Mouse (Mus musculus) CH12.LX (cell line): ENCODE results near the gene Creb3.

Experiments used
- BHLHE40 ChIP-seq: IDR thresholded peaks from 2 replicates; pipeline ENCODE4 v1.6.1; 2011; ENCODE audit warnings: mild to moderate bottlenecking, low read depth, low read length, improper control_type of control experiment
- CHD1 ChIP-seq: IDR thresholded peaks from 2 replicates; pipeline ENCODE4 v1.6.1; 2012; ENCODE audit warnings: low read depth, low read length, improper control_type of control experiment, inconsistent platforms
- CTCF ChIP-seq, 2 experiments: IDR thresholded peaks in 1 of 2; conservative IDR thresholded peaks in 1 of 2; 2 replicates each; pipeline ENCODE4 v1.5.1; 2011 to 2012; ENCODE audit warnings: low read depth in 2 of 2, low read length in 2 of 2, improper control_type of control experiment in 1 of 2, inconsistent platforms in 1 of 2, mild to moderate bottlenecking in 1 of 2, moderate library complexity in 1 of 2
- ELF1 ChIP-seq: IDR thresholded peaks from 2 replicates; pipeline ENCODE4 v1.6.1; 2014; ENCODE audit warnings: low read depth, mild to moderate bottlenecking, inconsistent platforms, low read length, improper control_type of control experiment
- EP300 ChIP-seq: IDR thresholded peaks from 2 replicates; pipeline ENCODE4 v1.6.1; 2011; ENCODE audit warnings: low read length, improper control_type of control experiment
- ETS1 ChIP-seq: conservative IDR thresholded peaks from 2 replicates; pipeline ENCODE4 v1.6.1; 2012; ENCODE audit warnings: low read depth, mild to moderate bottlenecking, inconsistent platforms, low read length, improper control_type of control experiment, moderate library complexity
- MAX ChIP-seq: IDR thresholded peaks from 2 replicates; pipeline ENCODE4 v1.6.1; 2011; ENCODE audit warnings: low read length, improper control_type of control experiment
- MAZ ChIP-seq: IDR thresholded peaks from 2 replicates; pipeline ENCODE4 v1.6.1; 2012; ENCODE audit warnings: low read depth, mild to moderate bottlenecking, inconsistent platforms, low read length, improper control_type of control experiment, moderate library complexity
- MYC ChIP-seq: IDR thresholded peaks from 2 replicates; pipeline ENCODE4 v1.6.1; 2011; ENCODE audit warnings: low read depth, mild to moderate bottlenecking, improper control_type of control experiment, low read length
- POLR2A ChIP-seq: IDR thresholded peaks from 2 replicates; pipeline ENCODE4 v1.6.1; 2011; ENCODE audit warnings: low read depth, mild to moderate bottlenecking, improper control_type of control experiment, low read length
- TBP ChIP-seq: conservative IDR thresholded peaks from 2 replicates; pipeline ENCODE4 v1.6.1; 2011; ENCODE audit warnings: low read depth, low read length, improper control_type of control experiment

DNA sequence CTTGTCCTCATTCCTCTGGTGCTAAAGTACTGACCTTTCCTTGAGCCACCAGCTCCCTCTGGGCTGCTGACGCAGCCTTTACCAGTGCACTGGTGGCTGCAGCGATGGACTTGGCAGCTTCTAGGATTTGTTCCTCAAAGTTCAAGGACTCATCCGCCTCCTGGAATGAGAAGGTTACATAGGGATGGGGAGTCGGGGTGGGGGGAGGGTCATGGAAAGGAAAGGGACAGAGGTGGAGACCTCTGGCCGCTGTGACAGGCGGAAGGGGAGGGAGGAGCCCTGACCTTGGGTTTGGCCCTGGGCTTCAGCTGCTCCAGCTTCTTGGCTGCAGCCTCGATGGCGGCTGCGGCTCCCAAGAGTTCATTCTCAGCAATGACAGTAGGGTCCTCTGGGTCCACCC, 28.9 kb upstream of the Creb3 start:
- TF ChIP-seq POLR2A (no peak), TBP (no peak), ETS1 (no peak), CTCF (conservative IDR thresholded peaks at IDR 0.05 in 1 of 2, IDR thresholded peaks at IDR 0.05 in 1 of 2; ENCODE audit: low read depth in 2 of 2, low read length in 2 of 2) (no peak), EP300 (no peak), MAX (no peak), MYC (no peak), ELF1 (no peak), BHLHE40 (no peak), MAZ (no peak), CHD1 (no peak)
